Mouse (Mus musculus) granulocyte monocyte progenitor cell, adult 5-6 weeks (primary cell): ENCODE measurements around the gene A630095N17Rik. TPM values are rescaled to one million over a fixed set of nuclear protein-coding genes. Genes with fewer than 3 reads are reported as not detected.

Source experiments
- ATAC-seq: replicated peaks from 2 replicates; pipeline ENCODE4 v1.8.0; 2016; ENCODE audit warnings: mild to moderate bottlenecking, moderate TSS enrichment, inconsistent platforms; ENCODE audit not compliant: poor library complexity, severe bottlenecking
- total RNA-seq, 2 experiments: library from RNA; stranded (forward) in 1 of 2; stranded (reverse) in 1 of 2; fragments of 200-712, 200-1000 nt in 1 of 2; fragments of >200 nt in 1 of 2; fragmentation: Nextera tagmentation in 1 of 2; gene quantifications; 2 replicates each; pipeline ENCODE4 v1.2.3; 2014 to 2017

The A630095N17Rik gene
- total RNA-seq, 2 experiments from 2014 or later, result 2.7 TPM; not detected in 1

GRCm38 (mm10) chr1:75216797-75217585, 14.9 kb downstream of the A630095N17Rik start:
- no peak for ATAC-seq

GRCm38 (mm10) chr1:75215785-75216184, 16.1 kb downstream of the A630095N17Rik start:
- no peak for ATAC-seq

GRCm38 (mm10) chr1:75214886-75215285, 17.0 kb downstream of the A630095N17Rik start:
- no peak for ATAC-seq

GRCm38 (mm10) chr1:75214442-75214841, 17.5 kb downstream of the A630095N17Rik start:
- ATAC-seq, result no peak

DNA sequence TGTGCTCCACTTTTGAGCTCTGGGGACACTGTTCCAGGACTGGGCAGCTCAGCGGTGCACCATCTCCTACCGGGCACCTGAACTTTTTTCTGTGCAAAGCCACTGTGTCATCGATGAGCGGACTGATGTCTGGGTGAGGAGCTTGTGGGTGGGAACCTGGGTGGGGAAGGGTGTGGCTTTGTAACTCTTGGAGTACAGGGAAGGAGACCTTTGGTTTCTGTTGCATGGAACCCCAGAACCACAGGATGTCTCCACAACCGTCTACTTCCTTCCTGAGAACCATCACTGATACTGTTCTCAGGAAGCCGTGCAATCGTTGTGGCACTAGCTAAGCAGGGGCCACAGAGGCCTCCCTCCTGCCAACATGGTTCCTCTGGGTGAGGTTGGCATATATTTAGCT, 18.8 kb downstream of the A630095N17Rik start:
- peak; percentile 57 for ATAC-seq

- no peak for ATAC-seq
Observed at GRCm38 (mm10) chr1:75212542-75212941, 19.4 kb downstream of the A630095N17Rik start.

GRCm38 (mm10) chr1:75211141-75211708, 20.7 kb downstream of the A630095N17Rik start:
- no peak for ATAC-seq

GRCm38 (mm10) chr1:75210136-75211087, 21.5 kb downstream of the A630095N17Rik start, which contains the start of the genes Glb1l and Stk16:
Gene Glb1l, minus strand, starts transcription at chr1:75210813.
Gene Stk16, plus strand, starts transcription at chr1:75210838.
- ATAC-seq, result peak; percentile 65

DNA sequence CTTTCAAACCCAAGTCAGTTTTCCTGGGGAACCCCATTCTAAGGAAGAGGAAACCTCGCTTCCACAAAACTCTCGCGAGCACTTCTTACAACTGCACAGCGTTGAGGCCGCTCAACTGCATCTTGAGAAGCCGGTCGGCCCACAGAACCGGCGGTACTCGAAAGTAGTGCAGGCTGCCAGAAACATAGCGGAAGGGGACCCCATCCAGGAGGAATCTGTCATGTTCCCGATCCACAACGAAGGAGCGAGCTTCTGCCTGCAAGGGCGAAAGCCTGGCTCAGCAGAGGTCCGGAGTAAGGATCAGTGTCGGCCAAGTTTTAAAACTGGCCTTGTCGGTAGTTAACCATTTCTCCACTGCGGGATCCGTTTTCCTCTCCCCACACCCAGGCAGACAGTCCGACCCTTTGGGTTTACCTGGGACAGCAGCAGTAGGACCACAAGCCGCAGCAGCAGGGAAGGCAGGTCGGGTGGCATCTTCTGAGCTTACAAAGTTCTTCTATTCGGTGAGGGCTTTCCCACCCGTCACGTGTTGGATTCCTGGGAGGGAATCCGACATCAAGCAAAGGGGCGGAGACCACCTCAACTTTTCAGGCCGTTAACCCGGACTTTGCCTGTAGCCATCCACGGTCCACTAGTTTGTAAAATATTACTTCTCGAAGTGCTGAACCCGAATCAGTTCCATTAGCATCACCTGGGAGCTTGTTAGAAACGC, 22.8 kb downstream of the A630095N17Rik start:
- ATAC-seq, result peak; percentile 18

GRCm38 (mm10) chr1:75201236-75201635, 30.7 kb downstream of the A630095N17Rik start:
- no peak for ATAC-seq

DNA sequence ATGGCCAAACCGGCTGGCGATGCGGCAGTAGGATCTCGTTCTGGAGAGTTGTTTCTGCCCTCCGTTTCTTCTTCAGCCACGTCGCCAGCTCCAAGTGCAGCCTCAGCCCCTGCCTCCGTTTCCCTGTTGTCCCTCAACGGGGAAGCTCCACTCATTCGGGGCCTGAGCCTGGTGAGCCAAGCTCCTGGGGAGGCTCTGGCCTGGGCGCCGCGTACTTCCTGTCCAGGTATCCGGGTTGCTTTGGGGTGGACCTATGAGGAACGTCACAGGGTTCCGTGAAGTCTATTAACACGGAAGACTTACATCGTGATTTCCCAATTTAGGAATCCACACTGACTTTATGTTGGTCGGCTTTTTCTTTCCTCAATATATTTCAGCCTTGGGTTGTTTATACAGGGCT, 39.5 kb downstream of the A630095N17Rik start:
- ATAC-seq, result peak; percentile 62

DNA sequence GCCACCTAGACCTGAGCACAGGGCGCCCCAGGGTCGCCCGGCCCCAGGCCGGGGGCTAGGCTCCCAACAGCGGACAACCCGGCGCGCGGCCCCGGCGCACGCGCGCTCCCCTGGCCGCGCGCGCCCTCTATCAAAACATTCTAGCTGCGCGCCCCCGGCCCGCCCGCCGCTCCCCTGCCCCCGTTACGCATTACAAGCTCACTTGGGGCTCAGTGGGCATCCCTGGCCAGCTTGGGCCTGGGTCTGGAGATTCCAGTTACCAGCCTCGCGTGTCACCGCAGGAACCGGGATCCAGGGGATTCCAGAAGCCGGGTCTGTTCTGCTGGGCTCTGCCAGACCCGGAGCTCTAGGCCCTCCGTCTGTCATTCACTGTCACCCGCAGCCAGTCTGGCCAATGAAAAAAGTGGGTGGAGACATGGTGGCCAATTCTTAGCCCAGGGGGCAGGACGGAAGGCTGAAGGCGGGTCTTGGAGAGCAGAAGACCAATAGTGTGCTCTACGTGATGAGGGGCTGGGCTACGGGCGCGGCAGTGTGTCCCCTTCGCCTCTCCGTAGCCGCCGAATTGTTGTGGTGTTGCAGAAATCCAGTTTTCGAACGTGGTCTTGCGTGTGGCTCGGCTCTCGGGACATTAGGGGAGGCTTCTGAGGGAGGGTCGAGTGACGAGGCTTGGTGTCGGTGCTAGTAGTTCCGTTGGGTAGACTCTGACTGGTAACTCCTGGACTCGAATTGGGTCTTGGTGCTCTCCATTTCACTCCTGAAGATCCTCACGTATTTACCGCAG, 40.1 kb downstream of the A630095N17Rik start, which contains the start of the genes Ankzf1 and Atg9a:
Gene Ankzf1 (plus strand): TSS at position 530 of the 781 bp plus-strand sequence.
Gene Atg9a (minus strand): TSS at position 575 of the 781 bp plus-strand sequence.
- peak; percentile 82 for ATAC-seq

- ATAC-seq, result no peak
Observed at GRCm38 (mm10) chr1:75191258-75191621, 40.7 kb downstream of the A630095N17Rik start.

- no peak for ATAC-seq
Observed at GRCm38 (mm10) chr1:75190577-75190976, 41.3 kb downstream of the A630095N17Rik start.

- ATAC-seq, result peak; percentile 74
Observed at GRCm38 (mm10) chr1:75187914-75188483, 43.9 kb downstream of the A630095N17Rik start.

DNA sequence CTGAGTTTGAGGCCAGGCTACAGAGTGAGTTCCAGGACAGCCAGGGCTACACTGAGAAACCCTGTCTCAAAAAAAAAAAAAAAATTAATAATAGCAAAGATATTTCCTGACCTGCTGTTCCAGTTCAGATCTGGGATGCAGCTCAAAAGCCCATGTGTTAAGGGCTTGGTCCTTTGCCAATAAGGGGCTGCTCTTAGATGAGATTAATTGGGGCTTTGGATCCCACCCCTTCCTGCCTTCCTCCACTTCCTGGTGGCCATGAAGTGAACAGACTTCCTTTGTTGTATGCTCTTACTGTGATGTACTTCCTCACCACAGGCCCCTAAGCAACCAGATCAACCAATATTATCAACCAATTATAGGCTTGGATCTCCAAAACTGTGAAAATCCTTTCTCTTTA, 44.8 kb downstream of the A630095N17Rik start:
- no peak for ATAC-seq

DNA sequence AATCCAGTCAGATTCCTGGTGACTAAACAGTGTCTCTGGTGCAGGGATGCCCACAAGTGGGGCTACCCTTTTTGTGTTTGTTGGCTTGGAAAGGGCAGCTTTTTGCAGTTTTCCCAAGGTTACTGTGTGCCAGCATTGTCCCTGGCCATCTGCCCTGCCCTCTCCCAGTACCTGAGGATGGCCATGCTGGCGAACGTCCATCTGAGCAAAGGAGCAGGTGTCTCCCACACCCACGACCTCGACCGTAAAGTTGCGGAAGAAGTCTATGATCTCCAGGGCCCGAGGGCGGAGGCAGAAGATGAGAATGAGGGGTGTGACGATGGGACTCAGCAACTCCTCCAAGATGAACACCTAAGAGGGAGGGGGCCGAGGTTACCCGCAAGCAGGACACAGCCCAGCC, 46.4 kb downstream of the A630095N17Rik start:
- no peak for ATAC-seq

DNA sequence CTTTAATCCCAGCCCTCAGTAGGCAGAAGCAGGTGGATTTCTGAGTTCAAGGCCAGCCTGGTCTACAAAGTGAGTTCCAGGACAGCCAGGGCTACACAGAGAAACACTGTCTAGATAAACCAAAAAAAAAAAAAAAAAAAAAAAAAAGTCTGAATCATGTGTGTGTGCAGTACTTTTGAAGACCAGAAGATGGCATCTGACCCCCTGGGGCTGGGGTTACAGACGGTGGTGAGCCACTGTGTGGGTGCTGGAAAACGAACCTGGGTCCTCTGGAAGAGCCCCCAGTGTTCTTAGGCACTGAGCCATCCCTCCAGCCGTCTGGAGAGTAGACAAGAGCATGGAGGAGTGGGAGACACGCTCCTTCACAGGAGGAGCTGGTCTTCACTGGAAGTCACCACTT, 49.7 kb downstream of the A630095N17Rik start:
- ATAC-seq, result no peak

- ATAC-seq, result no peak
Observed at GRCm38 (mm10) chr1:75181377-75181870, 50.5 kb downstream of the A630095N17Rik start.
